In the genomic region with DNA sequence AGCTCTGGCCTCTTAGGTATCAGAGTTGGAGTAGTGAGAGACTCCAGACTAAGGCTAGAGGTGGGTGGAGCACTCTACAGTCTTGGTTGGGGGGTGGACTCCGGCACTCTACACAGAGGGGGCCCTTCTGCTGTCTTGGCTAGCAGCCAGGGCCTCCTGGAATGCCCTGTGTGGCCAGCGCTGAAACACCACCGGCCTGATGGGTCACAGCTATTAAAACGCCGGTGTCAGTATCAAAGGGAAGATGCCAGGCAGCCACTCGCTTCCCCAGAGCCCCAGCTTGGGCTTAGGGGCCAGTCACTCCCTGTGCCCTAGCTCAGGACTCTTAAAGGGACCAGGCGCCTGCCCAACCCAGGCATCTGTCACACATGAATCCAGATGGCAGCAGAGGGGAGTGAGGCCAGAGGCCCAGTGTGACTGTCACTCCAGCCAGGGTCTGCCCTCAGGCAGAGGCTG, we compare ENCODE assay signal across 7 mouse cellular contexts. TPM values are rescaled to one million over a fixed set of nuclear protein-coding genes. Genes with fewer than 3 reads are reported as not detected.
A peak's percentile ranks its signal among the peaks of the same experiment; 100 is the strongest.
DNase-seq lines count a peak whose midpoint lies in the region; ATAC-seq and TF ChIP-seq lines count a peak whose summit lies in the region.

No protein-coding gene starts in this region.

- H3K27ac ChIP-seq in kidney, embryonic 14.5 days (ENCODE audit: low read depth, low read length) = peak overlapping the region; percentile 30; the same call in 1 of the 2 replicates
- H3K27ac ChIP-seq in embryonic facial prominence, embryonic 15.5 days (replicated peaks) = no peak overlapping the region
- no peak overlapping the region for H3K27ac ChIP-seq in limb, embryonic 11.5 days (replicated peaks; ENCODE audit: low read depth, low read length)
- H3K27ac ChIP-seq in stomach, postnatal 0 days (replicated peaks) = no peak overlapping the region

- no peaks in the 10 kb centered on the region for H3K36me3 ChIP-seq in kidney, embryonic 14.5 days (ENCODE audit: control insufficient read depth, insufficient read depth, low read length)
- H3K36me3 ChIP-seq in embryonic facial prominence, embryonic 15.5 days = no peaks in the 10 kb centered on the region
- no peaks in the 10 kb centered on the region for H3K36me3 ChIP-seq in limb, embryonic 11.5 days (ENCODE audit: control insufficient read depth, insufficient read depth, low read length)
- H3K36me3 ChIP-seq in stomach, postnatal 0 days (ENCODE audit: control insufficient read depth, insufficient read depth, low read length) = no peaks in the 10 kb centered on the region

- peaks cover 16% of the 10 kb centered on the region for H3K4me1 ChIP-seq in kidney, embryonic 14.5 days (ENCODE audit: control insufficient read depth, insufficient read depth, low read length)
- H3K4me1 ChIP-seq in embryonic facial prominence, embryonic 15.5 days = peaks cover 9% of the 10 kb centered on the region
- 0 out of 2 replicates have a peak, but pooled peaks cover 3% of the 10 kb centered on the region for H3K4me1 ChIP-seq in limb, embryonic 11.5 days (ENCODE audit: control insufficient read depth, insufficient read depth, low read length)
- H3K4me1 ChIP-seq in stomach, postnatal 0 days (replicated peaks; ENCODE audit: control insufficient read depth, insufficient read depth) = no peaks in the 10 kb centered on the region

- peak; percentile 87 for ATAC-seq in kidney, embryonic 14.5 days (ENCODE audit: low FRiP score, low TSS enrichment)
- ATAC-seq in embryonic facial prominence, embryonic 15.5 days (ENCODE audit: insufficient number of reproducible peaks, low FRiP score, low TSS enrichment, low read depth) = peak; percentile 73
- ATAC-seq in limb, embryonic 11.5 days (ENCODE audit: insufficient number of reproducible peaks, low FRiP score, low TSS enrichment, low read depth) = 0 out of 2 replicates have a peak, but pooled peaks have one; percentile 54
- no peak for ATAC-seq in stomach, postnatal 0 days (ENCODE audit: low FRiP score, low TSS enrichment)

- no peak for DNase-seq in kidney, adult 18-20 months
- peak; percentile 21 for DNase-seq in cerebellum, adult 9-11 months
- DNase-seq in limb, embryonic 11.5 days (ENCODE audit: low spot score) = no peak
- DNase-seq in stomach, postnatal 0 days (ENCODE audit: low spot score) = no peak
- DNase-seq in T-cell, adult 2 months (ENCODE audit: low spot score) = no peak

- TF ChIP-seq CTCF in stomach, postnatal 0 days (IDR thresholded peaks at IDR 0.05; ENCODE audit: low read depth) = no peak

- WGBS in kidney, embryonic 14.5 days = 7% methylated on average over 7 of the region's 7 CpGs
- 14% methylated on average over 7 of the region's 7 CpGs for WGBS in embryonic facial prominence, embryonic 15.5 days
- WGBS in limb, embryonic 11.5 days = 11% methylated on average over 7 of the region's 7 CpGs
- WGBS in stomach, postnatal 0 days = 20% methylated on average over 7 of the region's 7 CpGs

- H3K9me3 ChIP-seq in kidney, embryonic 14.5 days (ENCODE audit: control insufficient read depth, low read length) = no peaks in the 10 kb centered on the region
- no peaks in the 10 kb centered on the region for H3K9me3 ChIP-seq in embryonic facial prominence, embryonic 15.5 days (replicated peaks)
- H3K9me3 ChIP-seq in limb, embryonic 11.5 days (ENCODE audit: control insufficient read depth, low read length) = no peaks in the 10 kb centered on the region
- no peaks in the 10 kb centered on the region for H3K9me3 ChIP-seq in stomach, postnatal 0 days (ENCODE audit: control insufficient read depth, low read length)

- no peak overlapping the region for H3K4me3 ChIP-seq in kidney, embryonic 14.5 days (ENCODE audit: low read length)
- no peak overlapping the region for H3K4me3 ChIP-seq in embryonic facial prominence, embryonic 15.5 days (replicated peaks)
- H3K4me3 ChIP-seq in limb, embryonic 11.5 days (ENCODE audit: low read depth, low read length) = no peak overlapping the region
- H3K4me3 ChIP-seq in stomach, postnatal 0 days (ENCODE audit: low read depth, low read length) = no peak overlapping the region

- H3K4me2 ChIP-seq in kidney, embryonic 14.5 days (replicated peaks; ENCODE audit: low read depth, low read length) = no peak overlapping the region
- H3K4me2 ChIP-seq in embryonic facial prominence, embryonic 15.5 days (replicated peaks) = no peak overlapping the region
- H3K4me2 ChIP-seq in limb, embryonic 11.5 days (ENCODE audit: low read depth, severe bottlenecking) = no peak overlapping the region
- H3K4me2 ChIP-seq in stomach, postnatal 0 days (replicated peaks; ENCODE audit: low read depth) = no peak overlapping the region

- no peak for TF ChIP-seq EP300 in stomach, postnatal 0 days (optimal IDR thresholded peaks at IDR 0.05)

- H3K9ac ChIP-seq in kidney, embryonic 14.5 days (ENCODE audit: low read depth, low read length) = no peak overlapping the region
- H3K9ac ChIP-seq in embryonic facial prominence, embryonic 15.5 days = no peak overlapping the region
- H3K9ac ChIP-seq in limb, embryonic 11.5 days (ENCODE audit: low read length) = no peak overlapping the region
- no peak overlapping the region for H3K9ac ChIP-seq in stomach, postnatal 0 days (ENCODE audit: low read length)

- no peaks in the 10 kb centered on the region for H3K27me3 ChIP-seq in kidney, embryonic 14.5 days (ENCODE audit: control insufficient read depth, insufficient read depth, low read length)
- H3K27me3 ChIP-seq in embryonic facial prominence, embryonic 15.5 days = no peaks in the 10 kb centered on the region
- no peaks in the 10 kb centered on the region for H3K27me3 ChIP-seq in limb, embryonic 11.5 days (ENCODE audit: control insufficient read depth, insufficient read depth, low read length)
- no peaks in the 10 kb centered on the region for H3K27me3 ChIP-seq in stomach, postnatal 0 days (ENCODE audit: control insufficient read depth, insufficient read depth, low read length)

RNA-seq across cellular contexts. Expression of a gene that starts 13.5 kb away (rescaled TPM):
- 4.7 and 6.1 TPM in 2 replicates for polyA plus RNA-seq in kidney, embryonic 14.5 days (2014; fragmentation: Nextera tagmentation; extraction: Ambion mirVana)
- 13.1 and 17.2 TPM in 2 replicates for polyA plus RNA-seq in embryonic facial prominence, embryonic 15.5 days (2015; fragmentation: Nextera tagmentation; extraction: Ambion mirVana)
- 1.0 and 1.3 TPM in 2 replicates for polyA plus RNA-seq in limb, embryonic 11.5 days (2014; fragmentation: Nextera tagmentation; extraction: Ambion mirVana)
- 2.3 and 3.3 TPM in 2 replicates for polyA plus RNA-seq in stomach, postnatal 0 days (2015; fragmentation: Nextera tagmentation; extraction: Ambion mirVana)
